Mouse (Mus musculus) MEL (cell line): Measurements from ENCODE around the gene Xkr7. TPM values are rescaled to one million over a fixed set of nuclear protein-coding genes. Genes with fewer than 3 reads are reported as not detected.

Experiments
- DNase-seq: peaks from one replicate; pipeline ENCODE4 v3.0.0; 2011; ENCODE audit warnings: low read depth, low spot score
- H3K27ac ChIP-seq: 2 replicates; pipeline ENCODE4 v1.5.1; 2012; ENCODE audit warnings: low read depth, mild to moderate bottlenecking, control low read depth, low read length, moderate library complexity; ENCODE audit not compliant: control insufficient read depth
- H3K27me3 ChIP-seq, 2 experiments: fragments of 150-350 bp in 1 of 2; sonication (generic) in 1 of 2; 2 replicates each; pipeline ENCODE4 v1.6.1; 2012; ENCODE audit warnings: low read length in 2 of 2, mild to moderate bottlenecking in 2 of 2, improper control_type of control experiment in 1 of 2, moderate library complexity in 1 of 2; ENCODE audit not compliant: insufficient read depth in 2 of 2, control insufficient read depth in 1 of 2
- H3K36me3 ChIP-seq, 2 experiments: 2 replicates each; pipeline ENCODE4 v1.6.1; 2012 to 2014; ENCODE audit warnings: low read length in 2 of 2, improper control_type of control experiment in 1 of 2, inconsistent platforms in 1 of 2, mild to moderate bottlenecking in 1 of 2; ENCODE audit not compliant: insufficient read depth in 2 of 2, control insufficient read depth in 1 of 2
- H3K4me1 ChIP-seq, 2 experiments: fragments of 150-350 bp in 1 of 2; sonication (generic) in 1 of 2; 2 replicates each; pipeline ENCODE4 v1.6.1; 2012; ENCODE audit warnings: low read length in 2 of 2, improper control_type of control experiment in 1 of 2, mild to moderate bottlenecking in 1 of 2; ENCODE audit not compliant: insufficient read depth in 2 of 2, control insufficient read depth in 1 of 2
- H3K4me3 ChIP-seq, 2 experiments: fragments of 150-350 bp in 1 of 2; sonication (generic) in 1 of 2; 2 replicates each; pipeline ENCODE4 v1.5.1; 2012; ENCODE audit warnings: low read depth in 2 of 2, low read length in 2 of 2, mild to moderate bottlenecking in 2 of 2, moderate library complexity in 2 of 2, control low read depth in 1 of 2, improper control_type of control experiment in 1 of 2; ENCODE audit not compliant: control insufficient read depth in 1 of 2, insufficient read depth in 1 of 2
- H3K79me2 ChIP-seq: 2 replicates; pipeline ENCODE4 v1.6.1; 2012; ENCODE audit warnings: mild to moderate bottlenecking, low read length, moderate library complexity; ENCODE audit not compliant: control insufficient read depth, poor library complexity, insufficient read depth
- H3K9ac ChIP-seq: 2 replicates; pipeline ENCODE4 v1.6.1; 2012; ENCODE audit warnings: low read depth, mild to moderate bottlenecking, control low read depth, low read length, moderate library complexity; ENCODE audit not compliant: control insufficient read depth, poor library complexity, severe bottlenecking
- H3K9me3 ChIP-seq: fragments of 150-350 bp; sonication (generic); replicated peaks from 2 replicates; pipeline ENCODE4 v1.6.1; 2012; ENCODE audit warnings: mild to moderate bottlenecking, low read length, improper control_type of control experiment, moderate library complexity; ENCODE audit not compliant: insufficient read depth
- ELF1 ChIP-seq: IDR thresholded peaks from 2 replicates; pipeline ENCODE4 v1.6.1; 2014; ENCODE audit warnings: low read depth, mild to moderate bottlenecking, inconsistent platforms, low read length, improper control_type of control experiment, moderate library complexity
- EP300 ChIP-seq, 2 experiments: IDR thresholded peaks; 2 replicates each; pipeline ENCODE4 v1.6.1; 2011; ENCODE audit warnings: improper control_type of control experiment in 2 of 2, low read length in 2 of 2, low read depth in 1 of 2, mild to moderate bottlenecking in 1 of 2
- ETS1 ChIP-seq: IDR thresholded peaks from 2 replicates; pipeline ENCODE4 v1.6.1; 2012; ENCODE audit warnings: low read depth, mild to moderate bottlenecking, inconsistent platforms, low read length, improper control_type of control experiment, moderate library complexity
- GABPA ChIP-seq: IDR thresholded peaks from 2 replicates; pipeline ENCODE4 v1.6.1; 2012; ENCODE audit warnings: low read depth, mild to moderate bottlenecking, inconsistent platforms, low read length, improper control_type of control experiment, moderate library complexity
- KAT2A ChIP-seq: conservative IDR thresholded peaks from 2 replicates; pipeline ENCODE4 v1.6.1; 2012; ENCODE audit warnings: low read depth, low read length, improper control_type of control experiment, inconsistent platforms
- MAFK ChIP-seq: IDR thresholded peaks from 2 replicates; pipeline ENCODE4 v1.6.1; 2011; ENCODE audit warnings: low read depth, mild to moderate bottlenecking, low read length, improper control_type of control experiment, borderline replicate concordance
- MAX ChIP-seq: IDR thresholded peaks from 2 replicates; pipeline ENCODE4 v1.6.1; 2011; ENCODE audit warnings: low read length, improper control_type of control experiment
- MEF2A ChIP-seq: IDR thresholded peaks from 2 replicates; pipeline ENCODE4 v1.6.1; 2014; ENCODE audit warnings: low read depth, mild to moderate bottlenecking, inconsistent platforms, low read length, improper control_type of control experiment; ENCODE audit not compliant: poor library complexity, insufficient replicate concordance, severe bottlenecking; ENCODE audit errors: extremely low read depth
- MXI1 ChIP-seq: IDR thresholded peaks from 2 replicates; pipeline ENCODE4 v1.6.1; 2011; ENCODE audit warnings: mild to moderate bottlenecking, low read depth, low read length, improper control_type of control experiment
- MYB ChIP-seq: IDR thresholded peaks from 2 replicates; pipeline ENCODE4 v1.6.1; 2011; ENCODE audit warnings: mild to moderate bottlenecking, low read depth, low read length, improper control_type of control experiment
- MYC ChIP-seq: IDR thresholded peaks from 2 replicates; pipeline ENCODE4 v1.6.1; 2011; ENCODE audit warnings: low read depth, mild to moderate bottlenecking, low read length, improper control_type of control experiment, moderate library complexity
- NELFE ChIP-seq: IDR thresholded peaks from 2 replicates; pipeline ENCODE4 v1.6.1; 2011; ENCODE audit warnings: low read depth, low read length, improper control_type of control experiment
- POLR2AphosphoS5 ChIP-seq: IDR thresholded peaks from 2 replicates; pipeline ENCODE4 v1.6.1; 2012; ENCODE audit warnings: low read depth, borderline replicate concordance, mild to moderate bottlenecking, inconsistent platforms, low read length, moderate library complexity, mixed read lengths
- RCOR1 ChIP-seq: IDR thresholded peaks from 2 replicates; pipeline ENCODE4 v1.6.1; 2012; ENCODE audit warnings: low read depth, mild to moderate bottlenecking, inconsistent platforms, low read length, improper control_type of control experiment
- SMC3 ChIP-seq: IDR thresholded peaks from 2 replicates; pipeline ENCODE4 v1.6.1; 2011; ENCODE audit warnings: low read depth, low read length, improper control_type of control experiment
- TBP ChIP-seq: IDR thresholded peaks from 2 replicates; pipeline ENCODE4 v1.8.0; 2011; ENCODE audit warnings: low read depth, low read length, improper control_type of control experiment
- USF1 ChIP-seq: IDR thresholded peaks from 2 replicates; pipeline ENCODE4 v1.6.1; 2014; ENCODE audit warnings: low read depth, mild to moderate bottlenecking, inconsistent platforms, low read length, improper control_type of control experiment, moderate library complexity
- ZC3H11A ChIP-seq: IDR thresholded peaks from 2 replicates; pipeline ENCODE4 v1.6.1; 2012; ENCODE audit warnings: low read depth, mild to moderate bottlenecking, inconsistent platforms, low read length, improper control_type of control experiment
- ZMIZ1 ChIP-seq: IDR thresholded peaks from 2 replicates; pipeline ENCODE4 v1.6.1; 2012; ENCODE audit warnings: low read depth, mild to moderate bottlenecking, inconsistent platforms, low read length, improper control_type of control experiment, moderate library complexity
- ZNF384 ChIP-seq: IDR thresholded peaks from 2 replicates; pipeline ENCODE4 v1.6.1; 2012; ENCODE audit warnings: low read depth, mild to moderate bottlenecking, inconsistent platforms, low read length, improper control_type of control experiment
- polyA plus RNA-seq, 2 experiments: library from polyadenylated mRNA; stranded (reverse) in 1 of 2; unstranded in 1 of 2; fragments of >175 nt in 1 of 2; fragments of >200 nt in 1 of 2; gene quantifications; 2 replicates each; pipeline versions ENCODE4 v1.2.1 to v1.2.4; 2012; ENCODE audit warnings: low replicate concordance in 2 of 2, low read depth in 1 of 2; ENCODE audit not compliant: insufficient read length in 2 of 2, insufficient read depth in 1 of 2, missing spikeins in 1 of 2
- total RNA-seq: library from RNA; depleted of rRNA; stranded (reverse); fragments of 300-350 nt; gene quantifications from 2 replicates; pipeline ENCODE4 v1.2.3, GENCODE M21; 2012

The Xkr7 gene
- total and polyA plus RNA-seq, 3 experiments: not detected

- H3K36me3 ChIP-seq: no peaks in the 10 kb centered on the region; a peak in 1 of 4 replicates
- DNase-seq: no peak
- no peaks in the 10 kb centered on the region for H3K79me2 ChIP-seq
- H3K9ac ChIP-seq: no peak within 1 kb of the TSS
- H3K27ac ChIP-seq: no peak within 1 kb of the TSS
- no peak within 1 kb of the TSS for H3K4me3 ChIP-seq
- no peaks in the 10 kb centered on the region for H3K9me3 ChIP-seq
- peaks cover 0 to 13% of the 10 kb centered on the region in 2 experiments; a peak in 2 of 4 replicates for H3K4me1 ChIP-seq
- TF ChIP-seq ZMIZ1 (no peak), MXI1 (no peak), TBP (no peak), MAFK (no peak), POLR2AphosphoS5 (no peak), MYC (no peak), EP300 (IDR thresholded peaks at IDR 0.05; ENCODE audit: low read depth in 1 of 2, low read length in 2 of 2) (no peak), MYB (no peak), USF1 (no peak), MAX (no peak), ELF1 (no peak), ZNF384 (no peak), SMC3 (no peak)
- peaks cover 2 to 8% of the 10 kb centered on the region in 2 experiments for H3K27me3 ChIP-seq
Measured at GRCm38 (mm10) chr2:153065747-153066508, 34.3 kb downstream of the Xkr7 start, which contains the start of gene Ccm2l. Ccm2l (plus strand) TSS chr2:153065955.

DNA sequence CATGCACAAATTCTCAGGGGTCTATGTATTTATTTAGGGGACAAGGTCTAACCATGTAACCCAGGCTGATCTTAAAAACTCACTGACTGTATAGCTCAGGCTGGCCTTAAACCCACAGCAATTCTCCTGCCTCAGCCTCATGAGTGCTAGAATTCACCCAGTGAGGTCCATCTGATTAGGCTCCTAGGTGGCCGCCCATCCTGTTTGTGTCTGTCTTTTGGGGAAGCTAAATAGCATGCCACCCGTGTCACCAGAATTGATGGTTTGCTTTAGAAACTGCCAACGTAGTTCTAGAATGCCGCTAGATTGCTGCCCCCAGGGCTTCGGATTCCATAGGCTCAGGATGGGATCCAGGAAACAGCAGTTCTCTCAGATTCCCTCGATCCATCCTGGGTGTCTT, 35.3 kb downstream of the Xkr7 start:
- peaks cover 0 to 13% of the 10 kb centered on the region in 2 experiments; a peak in 2 of 4 replicates for H3K4me1 ChIP-seq
- H3K9me3 ChIP-seq: no peaks in the 10 kb centered on the region

More for the DNA sequence above, 35.3 kb downstream of the Xkr7 start:
- TF ChIP-seq MAFK (no peak), POLR2AphosphoS5 (no peak), ZC3H11A (no peak), MYB (no peak), KAT2A (no peak), GABPA (no peak), MEF2A (no peak), RCOR1 (no peak), NELFE (no peak), ETS1 (no peak)
- H3K9ac ChIP-seq: no peak overlapping the region
- peaks cover 2 to 5% of the 10 kb centered on the region in 2 experiments for H3K27me3 ChIP-seq
- H3K4me3 ChIP-seq: no peak overlapping the region
- H3K27ac ChIP-seq: no peak overlapping the region
- H3K79me2 ChIP-seq: no peaks in the 10 kb centered on the region
- DNase-seq: no peak
- no peaks in the 10 kb centered on the region; a peak in 1 of 4 replicates for H3K36me3 ChIP-seq
